Mouse (Mus musculus) frontal cortex, postnatal 36 days (tissue): ENCODE measurements around the gene 1810010D01Rik.

Source experiments
- DNase-seq, 2 experiments: peaks; one replicate each; pipeline ENCODE4 v3.0.0; 2022; ENCODE audit warnings: low spot score in 2 of 2

Gene 1810010D01Rik

DNA sequence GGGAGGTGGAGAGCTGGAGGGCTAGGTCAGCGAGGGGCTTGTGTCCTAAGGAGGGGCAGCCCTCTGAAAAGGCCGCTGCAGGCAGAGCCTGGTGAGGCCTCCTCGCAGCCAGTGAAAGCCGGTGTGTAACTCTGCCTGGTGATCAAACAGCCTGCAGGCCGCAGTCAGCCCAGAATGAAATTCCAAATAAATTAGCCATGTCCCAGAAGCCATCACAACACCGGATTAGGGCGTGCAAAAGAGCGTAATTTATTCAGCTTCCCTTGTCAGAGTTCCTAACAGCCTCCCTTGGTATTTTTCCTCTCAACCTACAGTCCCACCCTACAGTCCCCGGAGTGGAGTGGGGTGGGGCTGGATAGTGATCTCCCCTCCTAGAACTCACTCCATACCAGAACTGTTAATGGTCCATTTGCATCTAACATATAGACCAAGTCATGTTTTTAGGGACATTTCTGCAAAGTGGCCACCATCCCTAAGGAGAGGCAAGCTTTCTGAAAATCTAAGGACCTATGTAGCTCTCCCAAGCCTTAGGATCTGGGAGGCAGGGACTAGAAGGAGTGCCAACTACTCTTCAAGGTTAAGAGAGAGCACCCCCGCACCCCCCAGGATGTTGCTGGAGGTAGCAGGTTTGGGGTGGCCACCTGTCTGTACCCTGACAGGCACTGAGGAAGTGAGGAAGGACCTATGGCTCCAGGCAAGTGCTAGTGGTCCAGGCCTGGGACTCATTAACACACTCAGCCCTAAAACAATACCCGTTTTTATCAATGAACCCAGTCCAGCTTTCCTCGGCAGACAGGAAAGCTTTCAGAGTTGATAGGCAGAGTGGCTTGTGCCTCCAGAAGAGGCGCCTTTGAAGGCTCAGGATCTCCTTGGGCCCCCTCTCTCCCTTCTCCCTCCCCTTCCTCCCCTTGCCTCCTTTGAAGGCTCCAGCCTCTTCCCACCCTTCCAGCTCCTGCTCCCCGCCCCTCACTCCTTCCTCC is 4.1 kb upstream of the 1810010D01Rik start:
- DNase-seq = no peak

DNA sequence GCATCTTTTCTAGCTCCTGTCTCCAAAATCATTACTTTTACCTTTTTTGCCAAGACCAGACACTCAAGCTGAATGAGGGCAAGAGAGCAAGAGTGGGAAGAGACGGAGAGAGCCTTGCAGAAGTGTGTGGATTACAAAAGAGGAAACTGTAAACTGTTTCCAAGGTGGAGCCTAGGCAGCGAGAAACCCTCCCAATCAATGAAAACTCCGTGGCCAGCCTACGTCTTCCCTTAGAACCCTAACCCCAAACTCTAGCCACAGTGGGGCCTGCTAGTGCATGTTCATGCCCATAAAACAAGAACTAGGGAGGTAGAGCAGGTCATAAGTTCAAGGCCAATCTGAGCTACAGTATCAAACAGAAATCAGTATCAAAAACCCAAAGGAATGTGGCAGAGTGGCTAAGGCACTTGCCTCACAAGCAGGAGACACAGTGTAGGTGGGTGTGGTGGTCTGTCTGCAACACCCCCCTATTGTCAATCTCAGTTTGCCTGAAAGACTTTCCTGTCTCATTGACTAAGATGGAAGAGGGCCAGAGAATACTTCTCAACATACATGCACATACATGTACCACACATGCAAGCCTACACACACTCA is 2.7 kb upstream of the 1810010D01Rik start:
- no peak for DNase-seq

DNA sequence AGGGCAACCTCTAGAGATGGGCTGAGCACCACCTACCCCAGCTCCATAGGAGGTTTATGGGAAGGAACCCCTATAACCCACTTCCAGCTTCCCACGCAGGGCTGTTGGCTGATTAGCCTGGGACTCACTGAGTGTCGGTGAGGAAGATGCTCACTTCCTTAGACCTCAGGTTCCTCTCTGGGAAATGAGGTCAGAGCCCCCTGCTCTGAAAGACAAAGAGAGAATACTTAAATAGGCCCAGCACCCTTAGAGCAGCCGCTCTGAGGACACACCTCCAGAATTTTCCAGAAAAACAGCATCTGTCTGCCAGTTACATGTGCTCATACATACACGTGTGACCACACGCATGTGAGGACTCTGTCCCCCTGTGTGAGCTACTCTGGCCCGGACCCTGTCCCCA is 1.1 kb downstream of the 1810010D01Rik start:
- no peak for DNase-seq

DNA sequence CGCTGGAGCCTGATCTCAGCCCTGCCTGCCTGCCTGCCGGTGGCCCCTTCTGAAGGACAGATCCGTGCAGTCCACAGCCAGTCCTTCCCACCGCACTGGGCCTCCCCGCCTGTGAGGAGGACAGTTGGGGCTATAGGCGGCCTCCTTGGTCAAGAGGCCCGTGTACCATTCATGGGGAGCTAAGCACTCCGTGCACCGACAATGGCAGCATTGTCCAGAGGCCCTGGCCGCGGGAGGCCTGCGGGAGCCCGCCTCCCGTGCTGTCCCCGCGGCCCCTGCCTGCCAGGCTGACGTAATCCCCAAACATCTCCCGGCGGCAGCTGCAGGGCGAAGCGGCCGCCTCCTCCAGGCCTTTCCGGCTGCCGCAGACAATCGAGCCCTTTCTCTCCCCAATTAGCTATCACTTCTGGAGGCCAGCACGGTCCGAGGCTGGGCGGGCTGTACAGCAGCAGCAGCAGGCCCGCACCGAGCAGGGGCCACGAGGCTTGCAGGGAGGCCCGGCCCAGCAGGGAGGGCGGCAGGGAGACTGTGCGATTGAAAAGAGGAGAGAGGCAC is 1.8 kb downstream of the 1810010D01Rik start:
- peak; percentile 65 for DNase-seq

DNA sequence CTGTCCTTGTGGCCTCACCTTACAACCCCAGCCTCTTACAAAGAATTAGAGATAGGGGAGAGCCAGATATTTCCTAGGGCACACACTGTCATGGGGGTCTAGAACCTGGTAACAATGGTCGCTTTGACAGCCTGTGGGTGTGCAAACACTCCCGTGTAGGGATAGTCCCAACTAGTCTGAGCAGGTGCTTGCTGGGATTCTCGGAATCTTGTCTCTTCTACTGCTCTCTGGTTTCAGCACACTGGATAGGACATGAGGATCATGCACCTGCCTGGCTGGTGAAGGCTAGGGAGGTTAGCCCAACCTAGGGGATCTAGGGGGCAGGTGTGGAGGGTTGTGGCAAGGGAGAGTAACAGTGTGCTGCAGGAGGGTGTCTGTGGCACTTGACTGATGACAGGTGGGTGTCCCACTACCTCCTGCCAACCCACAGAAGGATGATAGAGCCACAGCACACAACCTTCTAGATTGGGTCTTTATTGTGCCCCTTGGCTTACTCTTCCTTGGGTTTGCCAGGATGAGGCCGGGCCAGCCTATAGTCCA is 2.5 kb downstream of the 1810010D01Rik start:
- no peak for DNase-seq

DNA sequence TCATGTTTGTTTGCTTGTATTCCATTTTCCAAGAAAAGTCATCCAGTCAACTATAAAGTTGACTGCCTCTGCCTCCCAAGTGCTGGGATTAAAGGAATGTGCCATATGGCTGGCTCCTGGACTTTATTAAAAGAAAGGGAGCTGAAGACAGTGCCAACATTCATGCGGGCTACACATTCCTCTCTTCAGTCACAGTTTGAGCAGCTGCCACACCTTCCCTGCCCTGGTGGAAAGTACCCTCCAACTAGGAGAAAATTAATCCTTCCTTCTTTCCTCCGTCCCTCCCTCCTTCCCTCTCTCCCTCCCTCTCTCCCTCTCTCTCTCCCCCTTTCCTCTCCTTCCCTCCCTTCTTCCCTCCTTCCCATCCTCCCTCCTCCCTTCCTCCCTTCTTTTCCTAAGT is 8.2 kb downstream of the 1810010D01Rik start:
- DNase-seq = no peak

DNA sequence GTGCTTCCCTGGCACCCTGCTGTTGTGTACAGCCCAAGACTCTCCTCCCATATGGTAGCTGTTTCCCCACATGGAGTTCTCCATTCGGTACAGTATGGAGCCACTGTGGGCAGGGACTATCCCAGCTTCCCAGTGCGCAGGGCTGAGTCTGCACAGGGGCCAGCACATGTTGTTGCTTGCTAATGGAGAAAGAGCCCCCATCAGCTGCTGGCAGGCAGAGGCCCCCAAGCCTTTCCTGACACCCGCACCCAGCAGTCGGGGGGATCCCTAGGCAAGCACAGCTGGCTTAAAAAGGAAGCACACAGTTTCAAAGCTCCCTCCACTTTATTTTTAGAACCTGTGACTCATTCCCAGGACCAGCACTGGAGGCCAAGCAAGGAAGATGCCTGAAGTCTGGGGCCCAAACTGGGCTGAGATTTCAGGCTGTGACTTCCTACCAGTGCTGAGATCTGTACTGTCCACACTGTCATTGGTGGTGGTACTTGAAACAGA is 9.7 kb downstream of the 1810010D01Rik start:
- DNase-seq = peak; percentile 70 to 73

DNA sequence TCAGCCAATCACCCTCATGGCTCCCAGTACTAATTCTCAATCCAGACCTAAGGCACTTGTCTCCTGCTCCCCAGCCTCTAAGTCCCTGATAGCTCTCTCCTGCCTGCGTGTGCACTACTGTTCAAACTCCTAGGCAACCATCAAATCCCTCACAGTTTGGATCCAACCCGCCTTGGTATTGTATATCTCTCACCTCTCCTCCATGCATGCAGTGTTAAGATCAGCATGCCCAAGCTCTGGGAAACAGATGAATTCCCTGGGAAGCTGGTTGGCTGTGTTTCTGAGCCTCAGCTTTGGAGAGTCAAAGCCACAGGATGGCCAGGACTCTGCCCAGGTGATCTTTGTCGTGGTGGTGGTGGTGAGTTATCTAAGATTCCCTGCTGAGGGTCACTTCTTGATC is 10.2 kb downstream of the 1810010D01Rik start:
- peak; percentile 33 to 36 for DNase-seq

DNA sequence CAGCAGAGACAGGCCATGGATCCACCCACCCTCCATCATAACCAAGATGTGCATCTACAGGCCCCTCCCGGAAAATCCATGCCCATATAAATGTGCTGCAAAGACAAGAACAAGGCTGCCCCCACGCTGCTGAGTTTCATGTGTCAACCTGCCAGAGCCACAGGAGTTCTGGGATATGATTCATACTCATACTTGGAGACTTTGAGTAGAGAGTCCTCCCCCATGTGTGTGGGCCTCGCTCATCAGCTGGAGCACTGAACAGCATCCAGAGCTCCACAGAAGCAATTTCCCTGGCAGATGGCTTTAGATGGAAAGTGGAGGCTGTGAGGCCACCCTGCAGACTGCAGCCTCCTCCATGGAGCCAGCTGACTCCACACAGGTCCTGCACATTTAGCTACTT is 10.9 kb downstream of the 1810010D01Rik start:
- DNase-seq = peak; percentile 86 to 95

DNA sequence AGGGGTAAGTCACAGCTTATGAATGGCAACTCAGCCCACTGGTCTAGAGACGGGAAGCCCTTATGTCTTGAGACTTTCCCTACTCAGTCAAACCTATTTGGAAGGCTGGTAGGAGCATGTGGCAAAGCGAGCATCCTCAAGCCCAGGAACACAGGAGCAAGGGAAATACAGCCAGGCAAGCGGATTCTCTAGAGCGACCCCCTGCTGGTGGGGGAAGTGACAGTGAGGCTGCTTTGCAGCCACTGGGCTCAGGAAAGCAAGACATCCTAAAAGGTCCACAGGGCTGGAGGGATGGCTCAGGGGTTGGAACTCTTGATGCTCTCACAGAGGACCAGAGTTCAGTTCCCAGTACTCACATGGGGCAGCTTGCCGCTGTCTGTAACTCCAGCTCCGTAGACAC is 11.6 kb downstream of the 1810010D01Rik start:
- DNase-seq = no peak

DNA sequence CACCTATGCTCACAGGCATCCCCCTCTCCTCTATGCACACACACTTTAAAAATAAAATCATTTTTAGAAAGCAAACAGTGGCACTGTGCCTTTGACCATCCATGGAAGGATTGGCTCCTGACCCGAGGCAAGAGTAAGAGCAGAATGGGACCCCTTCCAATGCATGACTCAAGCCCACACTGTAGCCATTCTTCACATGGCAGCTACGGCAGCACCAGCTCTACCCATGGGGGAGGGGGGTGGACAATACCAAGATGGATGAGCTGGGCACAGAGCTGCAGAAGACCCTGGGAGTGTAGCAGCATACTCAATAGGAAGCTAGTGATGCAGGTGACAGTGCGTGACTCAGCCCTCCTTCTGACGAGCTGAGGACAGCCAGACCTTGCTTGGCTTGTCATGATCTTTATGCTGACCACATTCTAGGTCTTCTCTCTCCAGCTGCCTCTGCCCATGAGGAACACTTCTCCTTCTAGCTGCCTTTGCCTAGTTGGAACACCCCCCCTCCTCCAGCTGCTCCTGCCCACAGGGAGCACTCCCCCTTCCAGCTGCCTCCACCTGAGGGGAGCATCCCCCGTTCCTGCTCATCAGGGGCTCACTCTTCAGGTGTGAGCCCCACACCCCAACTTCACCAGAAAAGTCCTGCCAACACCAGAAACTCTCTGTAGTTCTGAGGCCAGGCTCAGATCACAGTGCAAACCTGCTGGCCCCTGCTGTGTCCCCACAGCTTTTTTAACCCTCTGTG is 12.6 kb downstream of the 1810010D01Rik start:
- DNase-seq = no peak

DNA sequence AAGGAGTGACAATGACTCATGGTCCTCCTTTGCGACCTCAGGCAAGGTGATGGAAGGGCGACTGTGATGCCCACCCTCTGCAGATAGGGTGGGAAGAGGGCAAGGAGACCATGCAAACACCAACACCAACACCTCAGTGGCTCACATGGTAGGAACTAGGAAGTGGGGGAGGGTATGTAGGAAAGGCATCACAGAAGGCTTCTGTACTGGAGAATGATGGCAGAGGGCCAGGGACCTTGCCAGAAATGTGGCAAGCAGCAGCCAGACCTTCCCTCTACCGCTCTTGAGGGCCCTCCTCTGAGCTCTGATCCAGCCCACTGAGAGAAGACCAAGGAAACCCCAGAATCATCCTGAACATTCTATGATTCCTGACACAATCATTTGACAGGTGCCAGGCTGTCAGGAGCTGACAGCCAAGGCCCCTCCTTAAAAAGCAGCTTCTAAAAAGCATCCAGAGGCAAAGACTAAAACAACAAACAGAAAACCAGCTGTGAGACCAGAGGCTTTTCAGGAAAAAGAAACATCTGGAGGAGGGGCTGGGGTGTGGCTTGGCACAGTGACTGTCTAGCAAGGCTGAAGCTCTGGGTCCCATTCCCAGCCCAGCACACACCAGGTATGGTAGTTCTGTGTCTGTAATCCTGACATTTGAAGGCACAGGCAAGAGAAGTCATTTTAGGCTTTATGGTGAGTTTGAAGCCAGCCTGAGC is 13.3 kb downstream of the 1810010D01Rik start:
- peak; percentile 46 to 56 for DNase-seq

DNA sequence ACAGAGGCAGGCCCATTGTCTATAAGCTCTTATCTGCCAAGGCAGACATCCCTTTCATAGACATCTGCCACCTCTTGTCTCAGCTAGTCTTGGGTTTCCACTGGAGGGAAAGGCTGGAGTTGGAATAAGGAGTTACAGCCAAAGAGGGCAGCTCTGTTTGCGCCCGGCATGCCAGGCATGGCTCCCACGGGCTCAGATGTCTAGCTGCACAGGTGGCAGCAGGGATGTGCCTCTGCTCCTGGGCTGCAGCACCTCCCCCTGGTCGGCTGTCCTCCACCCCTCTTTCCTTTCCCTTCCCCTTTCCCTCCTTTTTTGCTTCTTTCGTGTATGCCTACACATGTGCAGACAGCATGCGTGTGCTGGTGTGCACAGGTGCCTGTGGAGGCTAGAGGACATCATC is 15.1 kb downstream of the 1810010D01Rik start:
- DNase-seq = no peak

DNA sequence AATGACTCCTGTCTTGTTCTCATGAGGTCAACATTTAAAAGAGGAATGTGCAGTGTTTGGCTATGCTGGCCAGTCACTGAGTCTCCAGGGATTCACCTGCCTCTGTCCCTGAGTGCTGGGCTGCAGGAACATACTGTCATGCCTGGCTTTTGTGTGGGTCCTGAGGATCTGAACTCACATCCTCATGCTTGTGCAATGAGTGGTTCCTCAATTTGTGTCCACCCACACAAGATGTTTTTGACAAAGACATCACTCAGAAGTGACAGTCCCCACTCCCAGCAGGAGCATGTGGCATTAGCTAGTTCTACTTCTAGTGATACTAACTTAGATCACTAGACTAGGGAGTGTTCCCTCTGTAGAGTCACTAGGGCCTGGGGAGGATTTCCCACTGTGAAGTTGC is 17.4 kb downstream of the 1810010D01Rik start:
- DNase-seq = no peak

DNA sequence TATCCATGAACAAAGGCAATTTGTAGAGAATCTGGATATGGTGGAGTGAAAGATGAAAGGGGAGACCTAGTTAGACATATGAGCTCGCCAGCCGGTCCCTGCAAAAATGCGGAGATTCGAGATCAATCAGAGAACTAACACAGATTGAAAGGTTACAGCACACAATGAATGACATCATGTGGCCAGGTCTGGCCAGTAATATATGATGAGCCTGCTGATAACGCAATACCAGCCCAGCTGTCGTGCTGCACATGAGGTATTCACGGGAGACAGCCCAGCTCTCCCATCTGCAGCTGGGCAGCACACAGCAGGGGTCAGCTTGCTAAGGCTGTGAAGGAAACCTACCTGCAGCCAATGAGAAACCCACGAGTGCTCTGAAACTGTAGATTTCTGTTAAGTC is 18.6 kb downstream of the 1810010D01Rik start:
- no peak for DNase-seq

DNA sequence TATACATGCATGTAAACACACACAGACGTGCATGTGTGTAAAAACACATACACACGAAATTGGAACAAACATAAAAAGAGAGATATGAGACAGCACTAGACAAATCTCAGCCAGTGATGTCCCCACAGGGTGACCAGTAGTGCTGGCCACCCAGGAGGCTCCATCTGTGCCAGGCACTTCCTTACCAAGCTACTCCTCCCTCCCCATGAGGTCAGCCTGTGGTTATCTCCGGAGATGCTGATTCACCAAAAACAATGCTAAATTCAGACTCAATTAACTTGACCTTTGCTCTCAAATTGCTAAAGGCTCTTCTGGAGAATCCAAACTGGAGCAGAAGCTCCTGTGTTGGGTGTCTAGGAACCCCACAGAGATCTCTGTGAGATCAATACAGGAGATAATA is 20.1 kb downstream of the 1810010D01Rik start:
- DNase-seq = no peak

DNA sequence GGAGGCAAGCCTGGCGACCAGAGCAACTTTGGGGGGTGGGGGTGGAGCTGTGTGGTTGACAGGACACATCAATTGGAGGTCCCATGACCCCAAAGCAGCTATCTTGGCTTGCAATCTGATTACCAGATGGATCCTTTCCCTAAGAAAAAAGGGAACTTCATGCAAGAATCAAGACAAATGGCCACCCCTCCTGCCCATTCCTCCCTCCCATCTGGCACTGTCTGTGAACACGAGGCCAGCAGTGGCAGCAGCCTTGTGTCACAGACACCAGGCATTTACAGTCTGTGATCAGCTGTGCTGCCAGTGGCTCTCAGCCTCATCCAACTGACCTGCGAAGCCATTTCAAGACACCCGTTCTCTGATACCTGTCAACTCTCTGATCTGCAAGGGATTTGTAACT is 25.5 kb downstream of the 1810010D01Rik start:
- no peak for DNase-seq

DNA sequence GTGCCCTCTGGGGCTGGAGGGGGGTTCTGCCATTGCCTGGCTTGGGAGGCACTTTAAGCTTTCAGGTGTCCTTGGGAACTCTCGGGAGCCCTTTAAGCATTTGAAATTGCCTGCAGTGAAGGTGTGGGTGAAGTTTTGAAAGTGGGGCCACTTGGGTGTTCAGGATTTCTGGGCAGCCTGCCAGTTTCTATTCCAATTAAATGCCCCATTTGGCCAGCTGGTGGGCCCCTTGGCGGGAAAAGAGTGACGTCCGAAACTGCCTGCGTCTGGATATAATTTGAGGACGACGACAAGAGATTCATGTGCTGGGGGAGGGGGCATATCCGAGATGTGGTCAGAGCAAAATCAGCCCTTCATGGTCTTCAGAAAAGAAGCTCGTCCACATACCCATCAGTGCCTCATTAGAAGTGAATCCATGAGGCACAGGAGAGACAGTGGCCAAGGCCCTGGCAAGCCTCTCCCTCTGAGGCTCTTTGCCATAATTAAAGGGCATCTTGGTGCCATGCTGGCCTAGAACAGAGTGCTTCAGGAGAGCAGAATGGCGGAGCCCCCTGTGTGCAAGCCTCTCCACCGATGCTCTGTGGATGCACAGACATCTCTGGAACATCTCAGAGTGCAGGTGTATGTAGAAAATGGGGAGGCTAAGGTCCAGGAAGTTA is 26.4 kb downstream of the 1810010D01Rik start:
- no peak for DNase-seq

DNA sequence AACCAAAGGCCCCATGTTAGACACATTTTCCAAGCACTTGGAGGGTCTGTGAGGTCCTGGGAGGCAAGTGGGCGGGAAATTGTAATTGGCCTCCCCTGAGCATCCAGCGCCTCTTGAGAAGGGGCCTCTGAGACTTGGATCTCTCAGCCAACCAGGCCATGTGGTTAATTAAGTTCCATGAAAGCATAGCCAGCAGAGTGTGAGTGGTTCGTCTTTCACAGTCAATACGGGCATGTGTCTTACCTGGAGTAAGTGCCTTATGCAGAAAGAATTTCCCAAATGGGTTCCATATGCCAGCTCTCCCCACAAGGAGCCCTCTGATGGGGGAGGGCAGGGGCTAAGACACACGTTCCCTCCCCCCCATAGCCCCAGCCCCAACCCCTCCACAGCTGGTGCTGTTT is 28.2 kb downstream of the 1810010D01Rik start:
- no peak for DNase-seq
